In the genomic region with DNA sequence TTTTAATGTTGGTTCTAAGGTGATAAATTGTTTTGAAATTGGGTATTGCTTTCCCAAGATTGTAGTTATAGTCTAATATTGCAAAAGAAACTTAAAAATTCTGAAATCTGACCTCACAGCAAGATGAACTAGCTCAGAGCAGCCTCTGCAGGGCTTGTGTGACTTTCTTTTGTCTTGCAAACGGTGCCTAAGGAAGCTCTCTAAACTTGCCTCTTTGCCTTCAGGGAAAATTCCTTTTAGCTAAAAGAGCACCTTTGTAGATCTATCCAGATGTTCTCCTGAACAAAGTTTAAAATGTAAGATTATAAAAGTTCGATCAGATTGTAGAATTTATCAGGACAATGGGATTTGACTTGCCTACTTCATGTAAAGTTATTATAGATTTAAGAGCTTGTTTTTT, we compare ENCODE assay signal across 33 mouse cellular contexts.
"Had no signal": no experiment of that assay in that cellular context is flagged by ENCODE, and none has a peak within 500 bp of the region (broad histone marks: within the 10 kb centered on the region; RNA-seq: fewer than 3 reads in every experiment).

No protein-coding gene starts in this region.

- ATAC-seq: liver, embryonic 12.5 days; liver, postnatal 0 days; lung, postnatal 0 days; midbrain, embryonic 13.5 days; midbrain, embryonic 15.5 days; midbrain, embryonic 16.5 days had no signal

- H3K4me3 ChIP-seq: limb, embryonic 10.5 days; limb, embryonic 12.5 days; limb, embryonic 13.5 days; limb, embryonic 15.5 days; liver, embryonic 12.5 days; liver, embryonic 13.5 days; liver, embryonic 15.5 days; lung, embryonic 15.5 days; megakaryocyte, embryonic 14.5 days; midbrain, embryonic 10.5 days; midbrain, embryonic 12.5 days; midbrain, embryonic 13.5 days; midbrain, embryonic 15.5 days; myocyte; neural tube, embryonic 12.5 days; neural tube, embryonic 13.5 days had no signal

- H3K4me1 ChIP-seq: limb, embryonic 10.5 days; limb, embryonic 12.5 days; limb, embryonic 13.5 days; limb, embryonic 15.5 days; liver, embryonic 12.5 days; liver, embryonic 13.5 days; liver, embryonic 15.5 days; lung, embryonic 15.5 days; megakaryocyte, embryonic 14.5 days; midbrain, embryonic 10.5 days; midbrain, embryonic 12.5 days; midbrain, embryonic 13.5 days; midbrain, embryonic 15.5 days; neural tube, embryonic 12.5 days; neural tube, embryonic 13.5 days had no signal

- H3K36me3 ChIP-seq: limb, embryonic 10.5 days; limb, embryonic 12.5 days; limb, embryonic 13.5 days; limb, embryonic 15.5 days; liver, embryonic 12.5 days; liver, embryonic 13.5 days; liver, embryonic 15.5 days; lung, embryonic 15.5 days; midbrain, embryonic 13.5 days; midbrain, embryonic 15.5 days; neural tube, embryonic 12.5 days had no signal

- H3K27ac ChIP-seq: limb, embryonic 10.5 days; limb, embryonic 12.5 days; limb, embryonic 13.5 days; limb, embryonic 15.5 days; liver, embryonic 12.5 days; liver, embryonic 13.5 days; liver, embryonic 14.5 days; liver, embryonic 15.5 days; lung, embryonic 15.5 days; macrophage; midbrain, embryonic 10.5 days; midbrain, embryonic 12.5 days; midbrain, embryonic 13.5 days; midbrain, embryonic 15.5 days; neural tube, embryonic 12.5 days; neural tube, embryonic 13.5 days had no signal

- H3K9ac ChIP-seq: limb, embryonic 12.5 days; limb, embryonic 13.5 days; limb, embryonic 15.5 days; liver, embryonic 12.5 days; liver, embryonic 13.5 days; liver, embryonic 14.5 days; liver, embryonic 15.5 days; liver, postnatal 0 days; lung, embryonic 14.5 days; lung, embryonic 15.5 days; midbrain, embryonic 12.5 days; midbrain, embryonic 13.5 days; midbrain, embryonic 15.5 days; neural tube, embryonic 12.5 days; neural tube, embryonic 13.5 days had no signal

- H3K9me3 ChIP-seq: limb, embryonic 10.5 days; liver, embryonic 12.5 days; liver, embryonic 13.5 days; liver, embryonic 15.5 days; midbrain, embryonic 13.5 days had no signal

- DNase-seq: left cerebral cortex, postnatal 4 days; liver; liver, embryonic 13.5 days; liver, postnatal 0 days; lung, adult 18-20 months; lung, adult 2 months; lung, embryonic 14.5 days; lung, postnatal 10 days; lung, postnatal 14 days; lung, postnatal 36 days; lung, postnatal 4 days; midbrain, embryonic 14.5 days had no signal

- H3K4me2 ChIP-seq: limb, embryonic 12.5 days; limb, embryonic 13.5 days; limb, embryonic 15.5 days; liver, embryonic 11.5 days; liver, embryonic 12.5 days; liver, embryonic 13.5 days; liver, embryonic 15.5 days; lung, embryonic 14.5 days; lung, embryonic 15.5 days; midbrain, embryonic 11.5 days; midbrain, embryonic 12.5 days; midbrain, embryonic 13.5 days; midbrain, embryonic 15.5 days; neural tube, embryonic 12.5 days; neural tube, embryonic 13.5 days had no signal

- H3K27me3 ChIP-seq: limb, embryonic 12.5 days; limb, embryonic 13.5 days; limb, embryonic 15.5 days; liver, embryonic 12.5 days; liver, embryonic 13.5 days; liver, embryonic 15.5 days; lung, embryonic 15.5 days; megakaryocyte, embryonic 14.5 days; midbrain, embryonic 12.5 days; midbrain, embryonic 13.5 days; midbrain, embryonic 15.5 days; neural tube, embryonic 12.5 days; neural tube, embryonic 13.5 days had no signal
